Mouse (Mus musculus) thymus, postnatal 25 days (tissue): ENCODE results near the gene Tmem232.
"Not testable (repeated sequence)": the region's sequence is repeated elsewhere in the genome, so short reads cannot be mapped to it uniquely, and the experiment has no call there.

Experiments
- DNase-seq: peaks from one replicate; pipeline ENCODE4 v3.0.0; 2022

Gene Tmem232

GRCm38 (mm10) chr17:65513517-65513916 is 27.1 kb downstream of the Tmem232 start:
- DNase-seq, result no peak

GRCm38 (mm10) chr17:65484654-65485053 is 55.9 kb downstream of the Tmem232 start:
- DNase-seq, result no peak

- DNase-seq, result no peak
Measured at GRCm38 (mm10) chr17:65476747-65477146, 63.8 kb downstream of the Tmem232 start.

GRCm38 (mm10) chr17:65450818-65451217 is 89.8 kb downstream of the Tmem232 start:
- DNase-seq, result no peak

GRCm38 (mm10) chr17:65437906-65438305 is 102.7 kb downstream of the Tmem232 start:
- not testable (repeated sequence) for DNase-seq

- no peak for DNase-seq
Measured at GRCm38 (mm10) chr17:65419124-65419523, 121.5 kb downstream of the Tmem232 start.

GRCm38 (mm10) chr17:65405309-65405708 is 135.3 kb downstream of the Tmem232 start:
- no peak for DNase-seq

GRCm38 (mm10) chr17:65400914-65401313 is 139.7 kb downstream of the Tmem232 start:
- no peak for DNase-seq

- DNase-seq, result no peak
Measured at GRCm38 (mm10) chr17:65384411-65384962, 156.1 kb downstream of the Tmem232 start.

- DNase-seq, result no peak
Measured at GRCm38 (mm10) chr17:65370034-65370780, 170.4 kb downstream of the Tmem232 start.

GRCm38 (mm10) chr17:65365535-65366254 is 174.9 kb downstream of the Tmem232 start:
- no peak for DNase-seq

- DNase-seq, result no peak
Measured at GRCm38 (mm10) chr17:65351836-65352235, 188.7 kb downstream of the Tmem232 start.

GRCm38 (mm10) chr17:65340016-65340415 is 200.6 kb downstream of the Tmem232 start:
- DNase-seq, result no peak

- DNase-seq, result no peak
Measured at GRCm38 (mm10) chr17:65330759-65331158, 209.8 kb downstream of the Tmem232 start.

- DNase-seq, result no peak
Measured at GRCm38 (mm10) chr17:65325249-65325648, 215.3 kb downstream of the Tmem232 start.

- no peak for DNase-seq
Measured at GRCm38 (mm10) chr17:65320623-65321022, 220.0 kb downstream of the Tmem232 start.

GRCm38 (mm10) chr17:65299946-65300345 is 240.6 kb downstream of the Tmem232 start:
- no peak for DNase-seq

- no peak for DNase-seq
Measured at GRCm38 (mm10) chr17:65297831-65298230, 242.8 kb downstream of the Tmem232 start.

- DNase-seq, result no peak
Measured at GRCm38 (mm10) chr17:65252160-65252559, 288.4 kb downstream of the Tmem232 start.

GRCm38 (mm10) chr17:65250261-65250660 is 290.3 kb downstream of the Tmem232 start:
- DNase-seq, result no peak

- no peak for DNase-seq
Measured at GRCm38 (mm10) chr17:65243716-65244115, 296.9 kb downstream of the Tmem232 start.

GRCm38 (mm10) chr17:65225347-65225916 is 315.1 kb downstream of the Tmem232 start:
- DNase-seq, result no peak

- not testable (repeated sequence) for DNase-seq
Measured at GRCm38 (mm10) chr17:65221687-65222086, 318.9 kb downstream of the Tmem232 start.
